ENCODE assay signal across 10 mouse cellular contexts in the genomic region with DNA sequence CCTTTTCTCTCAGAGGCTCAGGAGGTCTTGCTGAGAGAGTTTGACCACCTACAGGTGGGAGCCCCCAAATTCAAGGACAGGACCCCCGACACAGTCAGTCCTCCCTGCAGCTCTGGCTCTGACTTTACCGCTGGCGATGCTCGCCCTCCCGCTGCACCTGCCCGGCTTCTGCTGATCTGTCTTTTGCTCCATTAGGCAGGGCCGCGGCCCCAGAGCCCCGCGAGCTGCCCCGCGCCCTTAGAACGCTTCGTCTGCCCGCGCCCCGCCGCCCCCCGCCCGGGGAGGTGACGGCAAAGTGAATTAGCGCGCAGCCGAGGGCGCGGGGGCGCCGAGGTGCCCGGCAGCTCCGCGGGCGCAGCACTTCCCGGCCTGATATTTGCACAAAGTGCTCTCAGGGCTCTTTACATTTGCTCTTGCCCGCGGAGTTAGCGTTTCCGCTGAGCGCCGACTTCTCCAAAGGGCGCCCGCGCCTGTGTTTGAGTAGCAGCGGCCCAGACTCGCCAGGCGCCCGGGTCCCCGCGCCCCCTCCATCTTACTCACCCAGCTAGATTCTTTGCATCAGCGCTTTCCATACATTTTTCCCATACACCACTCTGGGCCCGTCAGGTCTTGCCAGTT.
DNase-seq lines count a peak whose midpoint lies in the region; ATAC-seq and TF ChIP-seq lines count a peak whose summit lies in the region.
"Had no signal": no experiment of that assay in that cellular context is flagged by ENCODE, and none has a peak within 500 bp of the region (broad histone marks: within the 10 kb centered on the region; RNA-seq: fewer than 3 reads in every experiment).

No protein-coding gene starts in this region.

- TF ChIP-seq CTCF in E14TG2a.4 (conservative IDR thresholded peaks at IDR 0.05; ENCODE audit: low read length) = no peak
- no peak for TF ChIP-seq CTCF in liver, embryonic 14.5 days (IDR thresholded peaks at IDR 0.05; ENCODE audit: low read depth)

- ATAC-seq in heart, embryonic 12.5 days (ENCODE audit: insufficient number of reproducible peaks, low FRiP score) = no peak
- no peak; the same call in 1 of the 2 replicates for ATAC-seq in forebrain, embryonic 14.5 days
- ATAC-seq in liver, embryonic 14.5 days (ENCODE audit: insufficient read depth) = no peak
- no peak for ATAC-seq in megakaryocyte progenitor cell, adult 5-6 weeks (replicated peaks; ENCODE audit: poor library complexity)

- H3K9ac ChIP-seq in heart, embryonic 12.5 days = peak overlapping the region; percentile 68
- H3K9ac ChIP-seq in forebrain, embryonic 14.5 days (ENCODE audit: low read length) = peak overlapping the region; percentile 64
- no peak overlapping the region for H3K9ac ChIP-seq in liver, embryonic 14.5 days (replicated peaks)

- H3K4me3 ChIP-seq in heart, embryonic 12.5 days = peak overlapping the region; percentile 60
- H3K4me3 ChIP-seq in E14TG2a.4 (replicated peaks; ENCODE audit: low read length) = peak overlapping the region; percentile 80
- peak overlapping the region; percentile 38 for H3K4me3 ChIP-seq in forebrain, embryonic 14.5 days (ENCODE audit: low read depth, low read length)
- no peak overlapping the region for H3K4me3 ChIP-seq in liver, embryonic 14.5 days (ENCODE audit: insufficient read depth in 1 of 2, low read depth in 2 of 2, low read length in 2 of 2)
- H3K4me3 ChIP-seq: megakaryocyte, embryonic 14.5 days had no signal

- intact Hi-C loops in heart, postnatal 25 days (cut with DNase I) = no loop called here

- no peaks in the 10 kb centered on the region for H3K9me3 ChIP-seq in heart, embryonic 12.5 days (replicated peaks)
- no peaks in the 10 kb centered on the region for H3K9me3 ChIP-seq in E14TG2a.4 (ENCODE audit: low read length)
- H3K9me3 ChIP-seq in forebrain, embryonic 14.5 days (replicated peaks; ENCODE audit: control insufficient read depth, low read length) = no peaks in the 10 kb centered on the region
- no peaks in the 10 kb centered on the region for H3K9me3 ChIP-seq in liver, embryonic 14.5 days (ENCODE audit: control insufficient read depth, low read length)
- H3K9me3 ChIP-seq: megakaryocyte, embryonic 14.5 days had no signal

- no peak overlapping the region for H3K27ac ChIP-seq in heart, embryonic 12.5 days (ENCODE audit: poor library complexity, severe bottlenecking)
- H3K27ac ChIP-seq in forebrain, embryonic 14.5 days (ENCODE audit: low read depth, low read length) = no peak overlapping the region
- H3K27ac ChIP-seq in liver, embryonic 14.5 days = no peak overlapping the region

- H3K4me1 ChIP-seq in heart, embryonic 12.5 days (replicated peaks) = peaks cover 11% of the 10 kb centered on the region; the same call in 1 of the 2 replicates
- H3K4me1 ChIP-seq in E14TG2a.4 (replicated peaks; ENCODE audit: low read depth, low read length) = peaks cover 10% of the 10 kb centered on the region
- H3K4me1 ChIP-seq in forebrain, embryonic 14.5 days (ENCODE audit: control insufficient read depth, insufficient read depth, low read length) = 0 out of 2 replicates have a peak, but pooled peaks cover 3% of the 10 kb centered on the region
- no peaks in the 10 kb centered on the region for H3K4me1 ChIP-seq in liver, embryonic 14.5 days (replicated peaks; ENCODE audit: control insufficient read depth in 2 of 2, insufficient read depth in 2 of 2, low read length in 1 of 2)
- H3K4me1 ChIP-seq: megakaryocyte, embryonic 14.5 days had no signal

- peak overlapping the region; percentile 96 for H3K4me2 ChIP-seq in heart, embryonic 12.5 days
- H3K4me2 ChIP-seq in forebrain, embryonic 14.5 days (ENCODE audit: low read length) = peak overlapping the region; percentile 90
- H3K4me2 ChIP-seq in liver, embryonic 14.5 days (ENCODE audit: low read depth) = peak overlapping the region; percentile 36

- TF ChIP-seq EP300 in liver, embryonic 14.5 days (IDR thresholded peaks at IDR 0.05; ENCODE audit: low read depth) = no peak

- peaks cover 70% of the 10 kb centered on the region for H3K27me3 ChIP-seq in heart, embryonic 12.5 days (replicated peaks)
- peaks cover 63% of the 10 kb centered on the region for H3K27me3 ChIP-seq in E14TG2a.4 (ENCODE audit: insufficient read depth, low read length)
- H3K27me3 ChIP-seq in forebrain, embryonic 14.5 days (replicated peaks; ENCODE audit: control insufficient read depth, insufficient read depth, low read length) = peaks cover 23% of the 10 kb centered on the region
- peaks cover 5% of the 10 kb centered on the region for H3K27me3 ChIP-seq in liver, embryonic 14.5 days (ENCODE audit: control insufficient read depth, insufficient read depth, low read length)

- under 1% methylated on average over 48 of the region's 50 CpGs for WGBS in heart, embryonic 12.5 days
- WGBS in forebrain, embryonic 14.5 days = 1% methylated on average over 50 of the region's 50 CpGs
- WGBS in liver, embryonic 14.5 days (ENCODE audit: insufficient replicate concordance) = 2% methylated on average over 48 of the region's 50 CpGs

- H3K36me3 ChIP-seq in heart, embryonic 12.5 days = no peaks in the 10 kb centered on the region
- no peaks in the 10 kb centered on the region for H3K36me3 ChIP-seq in E14TG2a.4 (ENCODE audit: insufficient read depth, low read length)
- H3K36me3 ChIP-seq in forebrain, embryonic 14.5 days (ENCODE audit: control insufficient read depth, insufficient read depth, low read length) = no peaks in the 10 kb centered on the region
- no peaks in the 10 kb centered on the region for H3K36me3 ChIP-seq in liver, embryonic 14.5 days (replicated peaks; ENCODE audit: control insufficient read depth, insufficient read depth, low read depth)

- no peak for DNase-seq in heart, postnatal 25 days (ENCODE audit: low spot score)
- peak; percentile 37 for DNase-seq in forebrain, embryonic 14.5 days (ENCODE audit: low spot score)
- DNase-seq in liver, embryonic 14.5 days (ENCODE audit: low read depth in 3 of 3, low spot score in 3 of 3) = no peak
- no peak for DNase-seq in thymus, postnatal 0 days (ENCODE audit: low spot score)
- DNase-seq in frontal cortex, postnatal 10 days (ENCODE audit: low spot score in 2 of 2) = no peak
- DNase-seq: cerebellum, postnatal 36 days had no signal

Comparison
In these comparisons a context has a peak if more than half of its experiments do, and no peak if none do; other contexts are left out.
1. H3K4me2 ChIP-seq: peak in every context shown above with its lines; median percentile 96 in heart, embryonic 12.5 days; 90 in forebrain, embryonic 14.5 days; 36 in liver, embryonic 14.5 days.
2. H3K4me3 ChIP-seq: peak in heart, embryonic 12.5 days (single experiment), E14TG2a.4 (single experiment) and forebrain, embryonic 14.5 days (single experiment); none in liver, embryonic 14.5 days (0 of 2).